Comparison of ENCODE assay signal across 8 mouse cellular contexts in the genomic region with DNA sequence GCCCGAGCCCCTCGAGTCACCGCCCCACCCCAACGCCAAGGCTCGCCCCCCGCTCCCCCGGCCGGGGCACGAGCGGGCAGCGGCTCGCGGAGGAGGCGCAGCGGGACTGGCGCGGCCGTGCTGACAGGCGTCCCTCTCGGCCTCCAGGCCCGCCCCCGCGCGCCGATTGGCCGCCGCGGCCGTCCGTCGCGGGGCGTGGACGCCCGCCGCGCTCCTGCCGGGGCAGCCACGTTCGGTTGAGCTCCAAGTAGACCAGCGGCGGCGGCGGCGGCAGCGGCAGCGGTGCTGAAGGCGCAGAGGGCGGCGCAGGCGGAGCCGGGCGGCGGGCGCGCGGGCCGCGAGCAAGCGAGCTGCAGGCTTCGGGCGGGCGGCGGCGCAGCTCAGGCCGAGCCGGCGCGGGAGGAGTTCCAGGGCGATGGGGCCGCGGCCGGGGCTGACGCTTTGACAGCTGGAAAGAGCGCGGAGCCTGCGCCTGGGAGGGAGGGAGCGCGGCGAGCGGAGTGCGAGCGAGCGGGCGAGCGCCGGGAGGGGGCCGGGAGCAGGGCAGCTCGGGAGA. TPM values are rescaled to one million over a fixed set of nuclear protein-coding genes. Genes with fewer than 3 reads are reported as not detected.
DNase-seq lines count a peak whose midpoint lies in the region; ATAC-seq and TF ChIP-seq lines count a peak whose summit lies in the region.

No protein-coding gene starts in this region.

- no peaks in the 10 kb centered on the region for H3K9me3 ChIP-seq in G1E (replicated peaks)
- H3K9me3 ChIP-seq in hindbrain, embryonic 10.5 days: no peaks in the 10 kb centered on the region
- no peaks in the 10 kb centered on the region for H3K9me3 ChIP-seq in lung, postnatal 0 days (ENCODE audit: low read length)

- under 1% methylated on average over 89 of the region's 89 CpGs for WGBS in hindbrain, embryonic 10.5 days
- WGBS in lung, postnatal 0 days: under 1% methylated on average over 25 of the region's 89 CpGs

- no peak for TF ChIP-seq EP300 in lung, postnatal 0 days (IDR thresholded peaks at IDR 0.05)

- TF ChIP-seq CTCF in G1E (IDR thresholded peaks at IDR 0.05; ENCODE audit: low read depth, low read length): no peak
- no peak for TF ChIP-seq CTCF in lung, postnatal 0 days (IDR thresholded peaks at IDR 0.05)

- no peaks in the 10 kb centered on the region for H3K27me3 ChIP-seq in G1E (ENCODE audit: insufficient read depth, low read length)
- no peaks in the 10 kb centered on the region for H3K27me3 ChIP-seq in hindbrain, embryonic 10.5 days (ENCODE audit: insufficient read depth, poor library complexity, severe bottlenecking)
- no peaks in the 10 kb centered on the region for H3K27me3 ChIP-seq in lung, postnatal 0 days (replicated peaks; ENCODE audit: insufficient read depth, low read length)

- peaks cover 41% of the 10 kb centered on the region for H3K36me3 ChIP-seq in G1E (replicated peaks)
- peaks cover 35% of the 10 kb centered on the region for H3K36me3 ChIP-seq in hindbrain, embryonic 10.5 days
- peaks cover 12% of the 10 kb centered on the region for H3K36me3 ChIP-seq in lung, postnatal 0 days (ENCODE audit: insufficient read depth, low read length)

- peak overlapping the region; percentile 98 for H3K4me2 ChIP-seq in lung, postnatal 0 days (replicated peaks; ENCODE audit: low read depth, low read length)

- no peak for ATAC-seq in G1E (ENCODE audit: extremely low read depth, insufficient number of reproducible peaks, low FRiP score, poor library complexity, severe bottlenecking)
- peak; percentile 81 for ATAC-seq in frontal cortex, adult (ENCODE audit: low TSS enrichment)
- peak; percentile 86 for ATAC-seq in lung, postnatal 0 days

- H3K4me3 ChIP-seq in G1E (ENCODE audit: low read depth, low read length): peak overlapping the region; percentile 95
- H3K4me3 ChIP-seq in hindbrain, embryonic 10.5 days: peak overlapping the region; percentile 100
- peak overlapping the region; percentile 84 for H3K4me3 ChIP-seq in lung, postnatal 0 days (ENCODE audit: low read depth, low read length)

- peak overlapping the region; percentile 68 for H3K9ac ChIP-seq in lung, postnatal 0 days (replicated peaks; ENCODE audit: low read depth)

- H3K27ac ChIP-seq in hindbrain, embryonic 10.5 days: peak overlapping the region; percentile 100
- H3K27ac ChIP-seq in lung, postnatal 0 days (ENCODE audit: low read length): peak overlapping the region; percentile 95

- peak; percentile 86 for DNase-seq in G1E (ENCODE audit: low spot score)
- peak; percentile 92 for DNase-seq in cerebellum, adult 8-10 months
- peak; percentile 90 for DNase-seq in hindbrain, embryonic 10.5 days (ENCODE audit: low spot score)
- DNase-seq in layer of hippocampus, postnatal 10 days (ENCODE audit: low spot score in 2 of 2): peak; percentile 89 to 95
- peak; percentile 97 for DNase-seq in lung, postnatal 0 days (ENCODE audit: low spot score)
- peak; percentile 92 for DNase-seq in ovary, postnatal 14 days (ENCODE audit: low spot score)
- peak; percentile 95 for DNase-seq in thymus, postnatal 14 days

- H3K4me1 ChIP-seq in G1E (ENCODE audit: insufficient read depth, low read depth, low read length): peaks cover 79% of the 10 kb centered on the region
- H3K4me1 ChIP-seq in hindbrain, embryonic 10.5 days (replicated peaks): peaks cover 85% of the 10 kb centered on the region
- H3K4me1 ChIP-seq in lung, postnatal 0 days (ENCODE audit: insufficient read depth, low read depth, low read length): peaks cover 30% of the 10 kb centered on the region

RNA-seq across cellular contexts. Expression of a gene that starts 0.8 kb away (rescaled TPM):
- 232 and 311 TPM in 2 replicates for total RNA-seq in G1E (2014; fragmentation: Nextera tagmentation)
- total RNA-seq in G1E (2017): 27.5 and 46.6 TPM in 2 replicates
- polyA plus RNA-seq in G1E (2012): 685 and 787 TPM in 2 replicates
- polyA plus RNA-seq in hindbrain, embryonic 10.5 days (2016; fragmentation: Nextera tagmentation; extraction: Ambion mirVana): 140 and 180 TPM in 2 replicates
- total RNA-seq in layer of hippocampus, postnatal 10 days (2021): 100 to 1,000 TPM in 1 of 2 experiments, 10 to 100 TPM in 1; 89.5 to 106 TPM
- polyA plus RNA-seq in lung, postnatal 0 days (2015; fragmentation: Nextera tagmentation; extraction: Ambion mirVana): 40.2 and 49.8 TPM in 2 replicates
